Mouse (Mus musculus) brown adipose tissue, adult 24 weeks (tissue): ENCODE measurements around the gene Klf1. TPM values are rescaled to one million over a fixed set of nuclear protein-coding genes. Genes with fewer than 3 reads are reported as not detected.

Source experiments
- H3K27ac ChIP-seq: fragments of 200-500 bp; replicated peaks from 2 replicates; pipeline ENCODE4 v1.5.1; 2012; ENCODE audit warnings: low read depth, mild to moderate bottlenecking, low read length
- H3K4me1 ChIP-seq: fragments of 200-500 bp; 2 replicates; pipeline ENCODE4 v1.6.1; 2012; ENCODE audit warnings: low read length, mixed read lengths; ENCODE audit not compliant: control insufficient read depth, insufficient read depth, insufficient read length
- H3K4me3 ChIP-seq: fragments of 200-500 bp; 2 replicates; pipeline ENCODE4 v1.5.1; 2012; ENCODE audit warnings: low read depth, mild to moderate bottlenecking, low read length, moderate library complexity; ENCODE audit not compliant: insufficient read depth
- polyA plus RNA-seq: library from polyadenylated mRNA; stranded (reverse); fragments of >200 nt; gene quantifications from 2 replicates; pipeline ENCODE4 v1.2.4, GENCODE M21; 2012; ENCODE audit not compliant: missing spikeins, insufficient read depth, insufficient read length

Gene Klf1
- polyA plus RNA-seq, 1 experiment = not detected

DNA sequence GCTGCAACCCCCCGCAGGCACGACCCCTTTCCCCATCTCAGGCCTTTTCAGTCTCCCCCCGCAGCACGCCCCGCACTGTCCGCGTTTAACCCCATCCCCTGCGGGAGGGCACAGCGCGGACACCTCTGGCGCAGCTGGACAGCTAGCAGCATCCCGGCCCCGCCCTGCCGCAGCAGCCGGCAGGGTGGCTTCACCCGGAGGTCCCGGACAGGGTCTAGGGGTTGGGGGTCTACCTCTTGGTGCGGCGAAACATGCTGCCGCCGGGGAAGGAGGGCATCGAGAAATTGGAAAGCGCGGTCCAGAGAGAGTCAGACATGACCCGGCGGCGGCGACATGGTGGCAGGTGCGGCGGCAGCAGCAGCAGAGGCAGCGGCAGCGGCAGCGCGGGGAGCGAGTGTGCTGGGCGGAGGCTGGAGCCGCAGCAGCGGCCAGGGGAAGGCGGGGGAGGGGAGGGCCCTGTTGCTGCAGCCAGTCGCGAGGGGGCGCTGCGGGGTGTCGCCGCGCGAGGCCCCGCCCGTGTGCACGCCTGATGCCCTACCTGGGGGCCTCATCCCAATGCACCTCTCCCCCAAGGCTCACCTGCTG lies 35.3 kb downstream of the Klf1 start, which contains the start of gene Mast1:
Gene Mast1 (minus strand): TSS at position 398 of the 585 bp plus-strand sequence.
- Histone ChIP-seq H3K4me3 (peak within 1 kb of the TSS; percentile 29), H3K4me1 (0 out of 2 replicates have a peak, but pooled peaks cover 2% of the 10 kb centered on the region)

DNA sequence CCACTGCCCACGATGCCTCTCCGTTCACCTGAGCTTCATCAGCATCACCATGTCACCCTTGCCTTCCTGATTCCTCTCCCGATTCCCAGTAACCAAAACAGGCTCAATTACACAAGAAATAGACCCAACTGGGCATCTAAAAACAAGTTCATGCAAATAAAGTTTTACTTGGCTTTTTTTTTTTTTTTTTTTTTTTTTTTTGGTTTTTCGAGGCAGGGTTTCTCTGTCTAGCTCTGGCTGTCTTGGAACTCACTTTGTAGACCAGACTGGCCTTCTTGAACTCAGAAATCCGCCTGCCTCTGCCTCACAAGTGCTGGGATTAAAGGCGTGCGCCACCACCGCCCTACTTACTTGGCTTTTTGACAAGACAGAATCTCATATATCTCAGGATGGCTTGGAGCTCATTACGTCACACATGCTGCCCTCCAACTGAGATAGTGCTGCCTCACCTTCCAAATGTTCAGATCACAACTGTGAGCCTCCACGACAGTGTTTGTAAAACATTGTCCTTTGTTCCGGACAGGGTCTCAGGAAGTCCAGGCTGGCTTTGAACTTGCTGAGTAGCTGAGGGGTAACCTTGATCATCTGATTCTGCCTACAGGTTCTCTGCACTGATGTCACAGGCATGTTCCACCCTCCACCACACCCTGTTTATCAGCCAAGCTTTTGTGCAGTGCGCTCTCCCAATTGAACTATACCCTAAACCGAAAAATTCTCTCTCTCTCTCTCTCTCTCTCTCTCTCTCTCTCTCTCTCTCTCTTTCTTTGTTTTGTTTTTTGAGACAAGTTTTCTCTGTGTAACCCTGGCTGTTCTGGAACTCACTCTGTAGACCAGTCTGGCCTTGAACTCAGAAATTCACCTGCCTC lies 36.1 kb downstream of the Klf1 start:
- no peak overlapping the region for H3K4me3 ChIP-seq
- 0 out of 2 replicates have a peak, but pooled peaks cover 2% of the 10 kb centered on the region for H3K4me1 ChIP-seq
- H3K27ac ChIP-seq = no peak overlapping the region

More for the DNA sequence above, 35.3 kb downstream of the Klf1 start, which contains the start of gene Mast1:
- no peak within 1 kb of the TSS for H3K27ac ChIP-seq

DNA sequence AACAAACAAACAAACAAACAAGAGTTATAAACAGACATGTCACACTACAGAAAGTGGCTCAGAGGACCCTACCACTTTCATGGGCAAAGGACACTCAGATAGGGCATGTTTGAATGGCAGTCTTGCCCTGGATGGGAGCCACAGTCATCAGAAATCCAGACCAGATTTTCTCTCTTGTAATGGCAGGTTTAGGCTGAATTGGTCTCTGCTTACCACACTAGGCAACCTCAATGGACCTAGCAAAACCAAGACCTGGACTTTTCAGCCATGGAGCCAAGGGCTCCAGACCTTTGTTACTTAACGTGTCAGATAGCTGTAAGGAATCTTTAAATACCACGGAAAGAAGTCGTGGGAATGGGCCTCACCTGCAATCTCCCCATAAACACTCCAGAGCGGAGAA lies 42.0 kb downstream of the Klf1 start:
- no peaks in the 10 kb centered on the region for H3K4me1 ChIP-seq
- no peak overlapping the region for H3K27ac ChIP-seq

GRCm38 (mm10) chr8:84944478-84945160 lies 42.9 kb downstream of the Klf1 start:
- Histone ChIP-seq H3K4me3 (peak overlapping the region; percentile 30), H3K27ac (no peak overlapping the region), H3K4me1 (no peaks in the 10 kb centered on the region)

More for the DNA sequence above, 42.0 kb downstream of the Klf1 start:
- no peak overlapping the region for H3K4me3 ChIP-seq

DNA sequence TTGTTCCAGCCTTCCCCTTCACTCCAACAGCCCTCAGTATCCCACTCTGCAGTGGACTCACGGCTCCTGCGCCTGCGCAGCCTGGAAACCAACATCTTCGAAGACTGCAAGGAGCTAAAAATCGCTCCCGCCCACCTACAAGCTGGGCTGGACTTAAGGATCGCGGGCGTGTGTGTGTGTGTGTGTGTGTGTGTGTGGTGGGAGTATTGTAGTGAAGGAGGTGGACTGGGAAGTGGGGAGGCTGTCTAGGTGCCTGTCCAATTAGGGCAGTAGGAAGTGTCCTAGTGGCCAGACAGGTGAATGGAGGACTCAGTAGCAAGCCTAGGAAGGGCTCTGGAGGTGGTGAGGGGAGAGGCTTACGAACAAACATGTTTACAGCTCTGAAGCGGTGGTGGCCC lies 43.5 kb downstream of the Klf1 start:
- peak overlapping the region; percentile 20; the same call in 1 of the 2 replicates for H3K4me3 ChIP-seq
- no peak overlapping the region for H3K27ac ChIP-seq
- H3K4me1 ChIP-seq = no peaks in the 10 kb centered on the region

- Histone ChIP-seq H3K4me3 (peak overlapping the region; percentile 20), H3K4me1 (no peaks in the 10 kb centered on the region), H3K27ac (no peak overlapping the region)
Measured at GRCm38 (mm10) chr8:84945633-84946527, 44.2 kb downstream of the Klf1 start.

DNA sequence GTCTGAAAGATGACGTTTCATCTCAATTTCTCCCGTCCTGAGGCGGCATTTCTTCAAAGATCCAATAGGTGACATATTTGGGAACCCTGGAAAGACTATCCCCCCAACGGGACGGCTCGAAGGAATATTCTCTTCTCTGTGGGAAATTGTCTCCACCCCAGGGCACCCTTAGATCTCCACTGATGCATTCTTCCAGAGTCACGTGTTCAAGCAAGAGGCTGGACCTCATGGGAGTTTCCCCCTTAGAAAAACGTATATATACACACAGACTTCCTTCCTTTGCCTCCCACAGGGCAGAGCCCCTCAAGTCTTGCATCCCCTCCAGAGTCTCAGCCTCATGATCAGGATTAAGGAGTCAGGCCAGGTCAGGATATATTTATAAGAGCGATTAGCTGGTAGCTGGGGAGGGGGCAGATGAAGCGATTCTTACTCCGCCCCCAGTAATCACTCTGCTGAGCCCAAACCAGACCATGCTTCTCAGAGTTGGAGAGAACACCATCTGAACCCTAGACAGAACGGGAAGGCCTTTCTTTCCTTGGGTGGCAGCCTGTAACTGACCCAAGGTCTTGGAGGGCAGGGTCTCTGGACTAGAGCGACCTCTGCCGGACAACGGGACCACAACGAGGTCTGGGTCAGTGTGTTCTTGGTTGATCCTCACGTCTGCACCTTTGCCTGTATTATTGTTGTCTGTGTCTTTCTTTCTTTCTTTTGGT lies 45.0 kb downstream of the Klf1 start, which contains the start of gene Rtbdn:
Gene Rtbdn (plus strand): TSS at position 464 of the 713 bp plus-strand sequence.
- H3K4me3 ChIP-seq = peak within 1 kb of the TSS; percentile 20
- no peaks in the 10 kb centered on the region for H3K4me1 ChIP-seq
- no peak within 1 kb of the TSS for H3K27ac ChIP-seq

GRCm38 (mm10) chr8:84947241-84947545 lies 45.5 kb downstream of the Klf1 start:
- Histone ChIP-seq H3K4me1 (no peaks in the 10 kb centered on the region), H3K27ac (no peak overlapping the region), H3K4me3 (no peak overlapping the region)

DNA sequence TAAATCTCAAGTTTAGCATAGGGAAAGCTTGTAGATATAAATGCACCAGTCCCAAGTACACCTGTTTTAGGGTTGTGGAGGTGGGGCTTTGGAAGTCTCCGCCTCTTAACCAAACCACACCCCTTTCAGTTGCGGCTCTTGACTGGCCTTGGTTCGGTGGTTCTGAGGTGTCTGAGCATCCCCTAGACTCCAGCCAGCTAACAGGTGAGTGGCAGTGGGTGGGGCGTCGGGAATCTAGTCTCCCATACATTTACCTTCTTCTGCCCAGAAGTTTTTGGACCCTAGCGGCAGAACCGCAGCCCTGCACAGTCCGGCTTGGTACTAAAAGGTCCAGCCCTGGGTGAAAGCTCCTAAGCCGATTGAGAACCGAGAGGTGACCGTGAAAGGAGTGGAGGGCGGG lies 48.0 kb downstream of the Klf1 start:
- Histone ChIP-seq H3K4me1 (no peaks in the 10 kb centered on the region), H3K27ac (no peak overlapping the region), H3K4me3 (no peak overlapping the region)

GRCm38 (mm10) chr8:84952612-84953255 lies 51.0 kb downstream of the Klf1 start:
- no peak overlapping the region for H3K27ac ChIP-seq
- H3K4me1 ChIP-seq = no peaks in the 10 kb centered on the region
- H3K4me3 ChIP-seq = no peak overlapping the region

Other genes starting within 250 kb of the Klf1 start
- gene Ier2, start 239.1 kb upstream of the Klf1 start, polyA plus RNA-seq = 17.2 and 62.3 TPM in 2 replicates
- 25.1 and 33.4 TPM in 2 replicates for gene Trmt1, start 215.6 kb upstream of the Klf1 start, polyA plus RNA-seq
- 19.0 and 22.9 TPM in 2 replicates for gene Nacc1, start 214.1 kb upstream of the Klf1 start, polyA plus RNA-seq
- 2.9 and 3.1 TPM in 2 replicates for gene Lyl1, start 200.5 kb upstream of the Klf1 start, polyA plus RNA-seq
- gene G430095P16Rik, start 178.9 kb upstream of the Klf1 start, polyA plus RNA-seq = 1.9 TPM in 1 of 2 replicates, not detected in the other
- gene Nfix, start 101.6 kb upstream of the Klf1 start, polyA plus RNA-seq = 74.6 and 78.4 TPM in 2 replicates
- 7.2 and 9.4 TPM in 2 replicates for gene Dand5, start 79.1 kb upstream of the Klf1 start, polyA plus RNA-seq
- 32.2 and 37.2 TPM in 2 replicates for gene Gadd45gip1, start 70.4 kb upstream of the Klf1 start, polyA plus RNA-seq
- gene Rad23a, start 61.3 kb upstream of the Klf1 start, polyA plus RNA-seq = 73.3 and 79.3 TPM in 2 replicates
- 211 and 306 TPM in 2 replicates for gene Calr, start 55.0 kb upstream of the Klf1 start, polyA plus RNA-seq
- 11.3 and 14.4 TPM in 2 replicates for gene Farsa, start 44.9 kb upstream of the Klf1 start, polyA plus RNA-seq
- gene Syce2, start 29.8 kb upstream of the Klf1 start, polyA plus RNA-seq = 3.3 and 3.6 TPM in 2 replicates
- 53.8 and 76.8 TPM in 2 replicates for gene Gcdh, start 8.0 kb upstream of the Klf1 start, polyA plus RNA-seq
- gene Dnase2a, start 6.6 kb downstream of the Klf1 start, polyA plus RNA-seq = 4.6 and 12.9 TPM in 2 replicates
- not detected in 2 replicates for gene Mast1, start 35.4 kb downstream of the Klf1 start, polyA plus RNA-seq
- gene Rtbdn, start 45.1 kb downstream of the Klf1 start, polyA plus RNA-seq = not detected in 2 replicates
- gene Gm49661, start 67.5 kb downstream of the Klf1 start, polyA plus RNA-seq = not detected in 2 replicates
- 387 and 425 TPM in 2 replicates for gene Prdx2, start 67.7 kb downstream of the Klf1 start, polyA plus RNA-seq
- 26.6 and 28.5 TPM in 2 replicates for gene Rnaseh2a, start 67.8 kb downstream of the Klf1 start, polyA plus RNA-seq
- gene Junb, start 76.8 kb downstream of the Klf1 start, polyA plus RNA-seq = 15.4 and 47.7 TPM in 2 replicates
- gene Hook2, start 88.7 kb downstream of the Klf1 start, polyA plus RNA-seq = 1.1 and 1.6 TPM in 2 replicates
- gene Best2, start 112.6 kb downstream of the Klf1 start, polyA plus RNA-seq = not detected in 2 replicates
- gene Asna1, start 123.4 kb downstream of the Klf1 start, polyA plus RNA-seq = 113 and 117 TPM in 2 replicates
- 68.4 and 68.5 TPM in 2 replicates for gene Trir, start 124.9 kb downstream of the Klf1 start, polyA plus RNA-seq
- gene Tnpo2, start 135.0 kb downstream of the Klf1 start, polyA plus RNA-seq = 28.4 and 33.5 TPM in 2 replicates
- gene Fbxw9, start 158.1 kb downstream of the Klf1 start, polyA plus RNA-seq = 3.0 and 4.1 TPM in 2 replicates
- gene Gm5741, start 166.1 kb downstream of the Klf1 start, polyA plus RNA-seq = not detected in 2 replicates
- 19.1 and 20.0 TPM in 2 replicates for gene Dhps, start 169.8 kb downstream of the Klf1 start, polyA plus RNA-seq
- 95.5 and 130 TPM in 2 replicates for gene Wdr83os, start 178.8 kb downstream of the Klf1 start, polyA plus RNA-seq
- 26.8 and 28.7 TPM in 2 replicates for gene Wdr83, start 179.4 kb downstream of the Klf1 start, polyA plus RNA-seq
- 17.4 and 20.8 TPM in 2 replicates for gene Man2b1, start 181.3 kb downstream of the Klf1 start, polyA plus RNA-seq
- 0.44 and 0.96 TPM in 2 replicates for gene Zfp791, start 221.2 kb downstream of the Klf1 start, polyA plus RNA-seq
- not detected in 2 replicates for gene Cks1brt, start 250.0 kb downstream of the Klf1 start, polyA plus RNA-seq